Mouse (Mus musculus) gastrocnemius, adult 2 months (tissue): ENCODE measurements around the gene Abcc5. TPM values are rescaled to one million over a fixed set of nuclear protein-coding genes. Genes with fewer than 3 reads are reported as not detected.

Source experiments
- DNase-seq: peaks from one replicate; pipeline ENCODE4 v3.0.0; 2022
- H3K27ac ChIP-seq: fragments of 200-600 bp; 2 replicates; pipeline ENCODE4 v1.8.1; 2022; ENCODE audit warnings: mild to moderate bottlenecking
- H3K4me3 ChIP-seq: fragments of 200-600 bp; 2 replicates; pipeline ENCODE4 v1.8.1; 2022; ENCODE audit warnings: mild to moderate bottlenecking, moderate library complexity
- CTCF ChIP-seq: fragments of 200-600 bp; IDR thresholded peaks from 2 replicates; pipeline ENCODE4 v1.8.1; 2022; ENCODE audit warnings: antibody characterized with exemption, mild to moderate bottlenecking, moderate library complexity
- intact Hi-C: fragments of 180-260 bp; cut with DNase I; formaldehyde crosslinking; loops from one replicate; pipeline ENCODE4 v1.15.1; 2025
- total RNA-seq, 2 experiments: library from RNA; stranded (reverse); gene quantifications; 2 replicates each; pipeline ENCODE4 v1.2.3; 2021

Abcc5 gene
- total RNA-seq, 2 experiments from 2014 or later = 54.4 to 66.0 TPM

GRCm38 (mm10) chr16:20413870-20414331 lies 12.3 kb downstream of the Abcc5 start:
- Histone ChIP-seq H3K27ac (peak overlapping the region; percentile 64), H3K4me3 (no peak overlapping the region)
- DNase-seq = no peak
- intact Hi-C loops = no loop called here
- TF ChIP-seq CTCF = no peak

- Histone ChIP-seq H3K27ac (peak overlapping the region; percentile 64), H3K4me3 (no peak overlapping the region)
- TF ChIP-seq CTCF = no peak
- DNase-seq = peak; percentile 57
- intact Hi-C loops = no loop called here
These were observed 14.1 kb downstream of the Abcc5 start for GRCm38 (mm10) chr16:20411958-20412570.

- no peak for DNase-seq
- no peak overlapping the region for H3K27ac ChIP-seq
- TF ChIP-seq CTCF = no peak
- intact Hi-C loops = no loop called here
- H3K4me3 ChIP-seq = no peak overlapping the region
These were observed 20.9 kb downstream of the Abcc5 start for GRCm38 (mm10) chr16:20405335-20405734.

GRCm38 (mm10) chr16:20403327-20403726 lies 22.9 kb downstream of the Abcc5 start:
- H3K4me3 ChIP-seq = no peak overlapping the region
- no peak overlapping the region for H3K27ac ChIP-seq
- no peak for TF ChIP-seq CTCF
- intact Hi-C loops = no loop called here
- DNase-seq = no peak

- no peak overlapping the region for H3K27ac ChIP-seq
- no peak overlapping the region for H3K4me3 ChIP-seq
- DNase-seq = no peak
- no peak for TF ChIP-seq CTCF
- intact Hi-C loops = no loop called here
These were observed 24.6 kb downstream of the Abcc5 start for GRCm38 (mm10) chr16:20401592-20401991.

- Histone ChIP-seq H3K4me3 (no peak overlapping the region), H3K27ac (no peak overlapping the region)
- intact Hi-C loops = no loop called here
- TF ChIP-seq CTCF = no peak
- DNase-seq = no peak
These were observed 25.2 kb downstream of the Abcc5 start for GRCm38 (mm10) chr16:20400707-20401591.

- TF ChIP-seq CTCF = no peak
- Histone ChIP-seq H3K4me3 (no peak overlapping the region), H3K27ac (no peak overlapping the region)
- intact Hi-C loops = no loop called here
- DNase-seq = no peak
These were observed 29.3 kb downstream of the Abcc5 start for GRCm38 (mm10) chr16:20396851-20397250.

- no peak for DNase-seq
- Histone ChIP-seq H3K27ac (no peak overlapping the region), H3K4me3 (no peak overlapping the region)
- intact Hi-C loops = no loop called here
- TF ChIP-seq CTCF = no peak
These were observed 30.8 kb downstream of the Abcc5 start for GRCm38 (mm10) chr16:20395216-20395907.

GRCm38 (mm10) chr16:20391753-20392152 lies 34.4 kb downstream of the Abcc5 start:
- no peak overlapping the region for H3K4me3 ChIP-seq
- intact Hi-C loops = no loop called here
- TF ChIP-seq CTCF = no peak
- no peak overlapping the region for H3K27ac ChIP-seq
- DNase-seq = no peak

GRCm38 (mm10) chr16:20390233-20390632 lies 36.0 kb downstream of the Abcc5 start:
- no peak for DNase-seq
- H3K4me3 ChIP-seq = no peak overlapping the region
- intact Hi-C loops = no loop called here
- no peak for TF ChIP-seq CTCF
- H3K27ac ChIP-seq = no peak overlapping the region

- no peak for TF ChIP-seq CTCF
- no peak overlapping the region for H3K27ac ChIP-seq
- intact Hi-C loops = no loop called here
- no peak overlapping the region for H3K4me3 ChIP-seq
- no peak for DNase-seq
These were observed 45.2 kb downstream of the Abcc5 start for GRCm38 (mm10) chr16:20381031-20381430.

GRCm38 (mm10) chr16:20375341-20375740 lies 50.9 kb downstream of the Abcc5 start:
- no peak for DNase-seq
- Histone ChIP-seq H3K4me3 (no peak overlapping the region), H3K27ac (no peak overlapping the region)
- TF ChIP-seq CTCF = no peak
- intact Hi-C loops = no loop called here

GRCm38 (mm10) chr16:20371731-20372130 lies 54.5 kb downstream of the Abcc5 start:
- intact Hi-C loops = no loop called here
- no peak overlapping the region for H3K27ac ChIP-seq
- no peak for TF ChIP-seq CTCF
- no peak for DNase-seq
- no peak overlapping the region for H3K4me3 ChIP-seq
